Comparison of ENCODE assay signal across 10 mouse cellular contexts in the genomic region with DNA sequence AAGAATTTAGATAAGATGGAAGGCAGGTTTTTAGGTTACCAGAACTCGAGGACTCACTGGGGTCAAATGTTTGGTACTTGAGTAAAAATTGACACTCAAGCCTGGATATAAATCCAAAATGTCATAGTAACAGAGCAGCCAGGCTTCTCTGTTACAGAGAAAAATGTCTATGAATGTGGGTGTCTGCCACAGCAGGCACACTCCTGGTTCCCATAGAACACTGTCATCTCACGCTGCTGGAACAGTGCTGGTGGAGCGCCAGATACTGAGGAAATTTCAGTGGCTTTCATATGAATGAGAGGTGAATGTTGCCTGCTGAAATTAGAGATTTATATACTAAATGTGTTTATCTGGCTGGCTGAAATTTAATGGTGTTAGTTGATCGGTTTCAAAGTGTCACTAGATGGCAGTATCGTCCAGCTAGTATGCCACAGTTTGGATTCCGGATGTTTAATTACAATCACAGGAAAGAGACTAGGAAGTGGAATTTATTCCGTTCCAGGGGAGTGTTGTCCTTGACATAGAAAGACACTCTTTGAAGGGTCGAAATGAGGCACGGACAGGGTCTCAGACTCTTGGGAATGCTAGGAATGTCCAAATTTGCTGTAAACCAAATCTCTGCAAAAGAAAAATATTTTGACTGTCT.
DNase-seq lines count a peak whose midpoint lies in the region; ATAC-seq and TF ChIP-seq lines count a peak whose summit lies in the region.
"Had no signal": no experiment of that assay in that cellular context is flagged by ENCODE, and none has a peak within 500 bp of the region (broad histone marks: within the 10 kb centered on the region; RNA-seq: fewer than 3 reads in every experiment).

No protein-coding gene starts in this region.

- no peak overlapping the region for H3K4me3 ChIP-seq in embryonic facial prominence, embryonic 11.5 days (ENCODE audit: low read depth, low read length)
- no peak overlapping the region for H3K4me3 ChIP-seq in kidney, postnatal 0 days (replicated peaks; ENCODE audit: low read depth, low read length)
- H3K4me3 ChIP-seq: erythroblast, embryonic 14.5 days; megakaryocyte, embryonic 14.5 days had no signal

- no peaks in the 10 kb centered on the region for H3K36me3 ChIP-seq in embryonic facial prominence, embryonic 11.5 days (replicated peaks; ENCODE audit: control insufficient read depth, insufficient read depth, low read depth, low read length)
- no peaks in the 10 kb centered on the region for H3K36me3 ChIP-seq in kidney, postnatal 0 days (ENCODE audit: insufficient read depth, low read length)

- 42% methylated on average over 9 of the region's 9 CpGs for WGBS in embryonic facial prominence, embryonic 11.5 days
- WGBS in kidney, postnatal 0 days: 37% methylated on average over 9 of the region's 9 CpGs

- no peak overlapping the region for H3K27ac ChIP-seq in embryonic facial prominence, embryonic 11.5 days (replicated peaks; ENCODE audit: low read depth, low read length)
- H3K27ac ChIP-seq in kidney, postnatal 0 days: no peak overlapping the region

- H3K9me3 ChIP-seq in embryonic facial prominence, embryonic 11.5 days (replicated peaks; ENCODE audit: control insufficient read depth, low read length): peaks cover 3% of the 10 kb centered on the region; the same call in 1 of the 2 replicates
- H3K9me3 ChIP-seq in kidney, postnatal 0 days (replicated peaks; ENCODE audit: low read length): no peaks in the 10 kb centered on the region

- no peak overlapping the region for H3K9ac ChIP-seq in embryonic facial prominence, embryonic 11.5 days (replicated peaks; ENCODE audit: low read length)
- H3K9ac ChIP-seq in kidney, postnatal 0 days (ENCODE audit: low read depth, low read length): no peak overlapping the region

- H3K27me3 ChIP-seq in embryonic facial prominence, embryonic 11.5 days (ENCODE audit: control insufficient read depth, insufficient read depth, low read length): no peaks in the 10 kb centered on the region
- H3K27me3 ChIP-seq in kidney, postnatal 0 days (ENCODE audit: insufficient read depth, low read length): no peaks in the 10 kb centered on the region
- H3K27me3 ChIP-seq: megakaryocyte, embryonic 14.5 days had no signal

- no peaks in the 10 kb centered on the region for H3K4me1 ChIP-seq in embryonic facial prominence, embryonic 11.5 days (ENCODE audit: control insufficient read depth, insufficient read depth, low read length)
- H3K4me1 ChIP-seq in kidney, postnatal 0 days (replicated peaks; ENCODE audit: insufficient read depth, low read length): no peaks in the 10 kb centered on the region
- H3K4me1 ChIP-seq: megakaryocyte, embryonic 14.5 days had no signal

- peak; percentile 62 for TF ChIP-seq CTCF in kidney, postnatal 0 days (IDR thresholded peaks at IDR 0.05; ENCODE audit: low read depth)

- ATAC-seq in embryonic facial prominence, embryonic 11.5 days (replicated peaks; ENCODE audit: insufficient number of reproducible peaks, low FRiP score, low TSS enrichment, low read depth): no peak
- no peak for ATAC-seq in kidney, postnatal 0 days (replicated peaks; ENCODE audit: low FRiP score, low read depth)

- DNase-seq in adrenal gland, postnatal 14 days: peak; percentile 12
- no peak for DNase-seq in adrenal gland, adult 2 months
- DNase-seq in Muller cell, postnatal 12 days (ENCODE audit: inconsistent ontology term): peak; percentile 11
- peak; percentile 61 for DNase-seq in embryonic facial prominence, embryonic 11.5 days (ENCODE audit: low spot score)
- peak; percentile 73 for DNase-seq in kidney, postnatal 0 days (ENCODE audit: low spot score)
- DNase-seq in mesoderm, embryonic 11.5 days (ENCODE audit: low read depth, low spot score): peak; percentile 49
- DNase-seq in urinary bladder, adult 2 months (ENCODE audit: low spot score): no peak
- no peak for DNase-seq in ovary, postnatal 14 days (ENCODE audit: low spot score)

- H3K4me2 ChIP-seq in embryonic facial prominence, embryonic 11.5 days (ENCODE audit: low read depth, low read length): no peak overlapping the region
- no peak overlapping the region for H3K4me2 ChIP-seq in kidney, postnatal 0 days (ENCODE audit: low read length)

Comparison
In these comparisons a context has a peak if more than half of its experiments do, and no peak if none do; other contexts are left out.
1. DNase-seq: peak in adrenal gland, postnatal 14 days (single experiment), Muller cell, postnatal 12 days (single experiment), embryonic facial prominence, embryonic 11.5 days (single experiment), kidney, postnatal 0 days (single experiment) and mesoderm, embryonic 11.5 days (single experiment); none in adrenal gland, adult 2 months (single experiment), urinary bladder, adult 2 months (single experiment) and ovary, postnatal 14 days (single experiment).